Mouse (Mus musculus) liver, embryonic 14.5 days (tissue): ENCODE measurements around the gene Commd7. TPM values are rescaled to one million over a fixed set of nuclear protein-coding genes. Genes with fewer than 3 reads are reported as not detected.

Experiments
- ATAC-seq: fragments of 200-750 bp; cut with Nextera tagmentation; 2 replicates; pipeline ENCODE4 v1.8.0; 2017; ENCODE audit warnings: moderate number of reproducible peaks, mild to moderate bottlenecking, moderate library complexity; ENCODE audit not compliant: insufficient read depth
- DNase-seq, 3 experiments: peaks; one replicate each; pipeline ENCODE4 v3.0.0-alpha.2; 2012 to 2013; ENCODE audit warnings: low read depth in 3 of 3, low spot score in 3 of 3
- H3K27ac ChIP-seq: fragments of 300-500 bp; sonication (generic); 2 replicates; pipeline ENCODE4 v1.5.1; 2014; ENCODE audit warnings: moderate library complexity, mild to moderate bottlenecking, control low read depth, inconsistent platforms
- H3K27me3 ChIP-seq: fragments of 300-500 bp; sonication (generic); 2 replicates; pipeline ENCODE4 v1.6.1; 2014; ENCODE audit warnings: mild to moderate bottlenecking, low read length, moderate library complexity; ENCODE audit not compliant: control insufficient read depth, insufficient read depth
- H3K36me3 ChIP-seq: fragments of 300-500 bp; sonication (generic); replicated peaks from 2 replicates; pipeline ENCODE4 v1.6.1; 2014; ENCODE audit warnings: low read depth; ENCODE audit not compliant: control insufficient read depth, insufficient read depth
- H3K4me1 ChIP-seq, 2 experiments: fragments of 200-500 bp in 1 of 2; fragments of 300-500 bp in 1 of 2; sonication (generic) in 1 of 2; replicated peaks; 2 replicates each; pipeline ENCODE4 v1.6.1; 2012 to 2014; ENCODE audit warnings: antibody characterized with exemption in 1 of 2, inconsistent platforms in 1 of 2, low read length in 1 of 2; ENCODE audit not compliant: control insufficient read depth in 2 of 2, insufficient read depth in 2 of 2
- H3K4me2 ChIP-seq: fragments of 300-500 bp; sonication (generic); 2 replicates; pipeline ENCODE4 v1.6.1; 2014; ENCODE audit warnings: low read depth, mild to moderate bottlenecking, control low read depth, moderate library complexity
- H3K4me3 ChIP-seq, 2 experiments: fragments of 200-500 bp in 1 of 2; fragments of 300-500 bp in 1 of 2; sonication (generic) in 1 of 2; 2 replicates each; pipeline ENCODE4 v1.5.1; 2012 to 2014; ENCODE audit warnings: low read depth in 2 of 2, low read length in 2 of 2, mild to moderate bottlenecking in 2 of 2, control low read depth in 1 of 2, inconsistent platforms in 1 of 2, moderate library complexity in 1 of 2; ENCODE audit not compliant: insufficient read depth in 1 of 2
- H3K9ac ChIP-seq: fragments of 300-500 bp; sonication (generic); replicated peaks from 2 replicates; pipeline ENCODE4 v1.6.1; 2014; ENCODE audit warnings: mild to moderate bottlenecking, control low read depth, moderate library complexity
- H3K9me3 ChIP-seq: fragments of 300-500 bp; sonication (generic); 2 replicates; pipeline ENCODE4 v1.6.1; 2016; ENCODE audit warnings: low read length, mixed read lengths; ENCODE audit not compliant: control insufficient read depth
- CTCF ChIP-seq: IDR thresholded peaks from 2 replicates; pipeline ENCODE4 v1.5.1; 2016; ENCODE audit warnings: antibody characterized with exemption, low read depth, control low read depth
- EP300 ChIP-seq: IDR thresholded peaks from 2 replicates; pipeline ENCODE4 v1.6.1; 2016; ENCODE audit warnings: antibody characterized with exemption, low read depth
- WGBS: fragments of 180-500 bp; shearing (Covaris S2); extraction: QIAGEN DNeasy Blood & Tissue Kit; methylation state at CpG from one replicate; pipeline ENCODE4 v1.1.7; 2014; ENCODE audit not compliant: insufficient replicate concordance; 5-methylcytosine and 5-hydroxymethylcytosine counted together
- polyA plus RNA-seq, 2 experiments: library from polyadenylated mRNA; depleted of rRNA in 1 of 2; stranded (reverse) in 1 of 2; unstranded in 1 of 2; fragments of >200 nt; fragmentation: Nextera tagmentation in 1 of 2; extraction: Ambion mirVana in 1 of 2; gene quantifications; 2 replicates each; pipeline versions ENCODE4 v1.2.1 to v1.2.3; 2012 to 2014

Gene Commd7
- polyA plus RNA-seq, 2 experiments = 9.5 to 24.9 TPM

DNA sequence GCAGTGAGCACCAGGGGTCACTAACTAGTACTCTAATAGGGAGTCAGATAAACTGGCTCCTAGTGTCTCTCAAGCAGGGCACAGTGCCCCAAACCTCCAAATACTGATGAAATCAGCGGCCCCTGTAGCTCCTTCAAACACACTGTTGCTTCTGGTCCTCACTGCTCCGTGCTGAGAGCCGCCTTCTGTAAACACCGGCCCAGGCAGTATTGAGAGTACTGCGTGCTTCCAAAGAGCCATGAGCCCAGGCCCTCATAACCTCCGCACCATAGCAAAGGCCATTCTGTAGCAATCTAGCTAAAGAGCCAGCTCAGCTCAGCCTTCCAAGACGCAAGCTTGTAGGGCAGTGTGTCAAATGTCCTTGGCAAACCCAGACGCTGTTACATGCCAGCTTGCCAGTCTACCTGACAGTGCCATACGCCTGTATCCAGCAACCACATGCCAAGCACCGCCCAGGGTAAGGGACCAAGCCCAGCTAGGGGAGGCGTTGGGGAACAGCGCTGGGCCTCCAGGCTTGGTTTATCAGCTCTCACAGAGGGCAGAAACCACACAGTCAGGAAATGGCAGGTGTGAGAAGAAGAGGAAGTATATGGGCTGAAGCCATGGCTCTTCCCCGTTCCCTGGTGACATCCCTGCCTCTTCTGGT, 24.6 kb downstream of the Commd7 start:
- TF ChIP-seq EP300 (peak; percentile 43; the same call in 1 of the 2 replicates), CTCF (peak; percentile 13)
- Histone ChIP-seq H3K27ac (peak overlapping the region; percentile 93), H3K9ac (peak overlapping the region; percentile 51), H3K4me2 (peak overlapping the region; percentile 51), H3K4me1 (peaks cover 43 to 52% of the 10 kb centered on the region in 2 experiments), H3K27me3 (no peaks in the 10 kb centered on the region), H3K36me3 (no peaks in the 10 kb centered on the region), H3K4me3 (peak overlapping the region; percentile 1 to 12; a peak in 1 of 4 replicates), H3K9me3 (no peaks in the 10 kb centered on the region)
- peak; percentile 88 for ATAC-seq
- peak in 2 of 3 experiments; percentile 59 to 66 for DNase-seq
- WGBS = 13% methylated on average over 13 of the region's 13 CpGs

DNA sequence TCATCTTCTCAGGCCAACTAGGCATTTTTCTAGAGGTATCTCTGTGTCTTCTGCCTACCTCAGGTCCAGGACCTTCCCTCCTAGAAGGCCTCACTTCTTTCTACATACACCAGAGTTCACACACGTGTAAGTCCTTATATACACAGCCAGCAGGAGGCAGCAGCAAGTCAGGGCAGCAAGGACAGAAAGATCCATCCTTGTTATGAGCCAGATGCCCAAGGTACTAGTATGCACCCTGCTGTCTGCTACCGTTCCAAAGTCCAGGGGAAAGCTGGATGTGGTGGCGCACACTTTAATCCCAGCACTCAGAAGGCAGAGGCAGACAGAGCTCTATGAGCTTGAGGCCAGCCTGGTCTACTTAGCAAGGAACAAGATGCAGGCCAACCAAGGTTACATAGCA, 26.2 kb downstream of the Commd7 start:
- TF ChIP-seq CTCF = peak; percentile 78
- no peak for TF ChIP-seq EP300
- ATAC-seq = no peak
- Histone ChIP-seq H3K4me3 (no peak overlapping the region), H3K27me3 (no peaks in the 10 kb centered on the region), H3K9me3 (no peaks in the 10 kb centered on the region), H3K36me3 (no peaks in the 10 kb centered on the region), H3K9ac (no peak overlapping the region), H3K27ac (no peak overlapping the region), H3K4me1 (peaks cover 41 to 52% of the 10 kb centered on the region in 2 experiments), H3K4me2 (no peak overlapping the region)
- no peak for DNase-seq
- 67% methylated on average over 3 of the region's 3 CpGs for WGBS

DNA sequence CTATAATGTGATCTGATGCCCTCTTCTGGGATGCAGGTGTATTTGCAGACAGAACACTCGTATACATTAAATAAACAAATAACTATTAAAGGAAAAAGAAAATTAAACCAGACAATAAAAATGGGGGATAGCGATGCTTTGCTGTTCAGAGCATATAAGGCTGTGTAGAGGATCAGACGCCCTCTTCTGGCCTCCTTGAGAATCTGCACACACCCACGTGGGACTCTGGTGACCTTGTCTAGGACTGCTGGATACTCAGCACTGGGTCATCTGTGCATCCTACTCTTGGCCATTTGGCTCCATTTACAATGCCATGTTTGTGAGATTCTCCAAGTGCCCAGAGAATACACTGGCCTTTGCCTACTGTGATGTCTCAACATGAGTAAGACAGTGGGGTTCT, 28.9 kb downstream of the Commd7 start:
- Histone ChIP-seq H3K27ac (no peak overlapping the region), H3K4me2 (no peak overlapping the region), H3K36me3 (no peaks in the 10 kb centered on the region), H3K9me3 (no peaks in the 10 kb centered on the region), H3K9ac (no peak overlapping the region), H3K27me3 (no peaks in the 10 kb centered on the region), H3K4me1 (peaks cover 33% of the 10 kb centered on the region in 2 experiments), H3K4me3 (no peak overlapping the region)
- DNase-seq (no peak), ATAC-seq (no peak)
- 29% methylated on average over 4 of the region's 4 CpGs for WGBS
- peak; percentile 71 for TF ChIP-seq CTCF
- no peak for TF ChIP-seq EP300

DNA sequence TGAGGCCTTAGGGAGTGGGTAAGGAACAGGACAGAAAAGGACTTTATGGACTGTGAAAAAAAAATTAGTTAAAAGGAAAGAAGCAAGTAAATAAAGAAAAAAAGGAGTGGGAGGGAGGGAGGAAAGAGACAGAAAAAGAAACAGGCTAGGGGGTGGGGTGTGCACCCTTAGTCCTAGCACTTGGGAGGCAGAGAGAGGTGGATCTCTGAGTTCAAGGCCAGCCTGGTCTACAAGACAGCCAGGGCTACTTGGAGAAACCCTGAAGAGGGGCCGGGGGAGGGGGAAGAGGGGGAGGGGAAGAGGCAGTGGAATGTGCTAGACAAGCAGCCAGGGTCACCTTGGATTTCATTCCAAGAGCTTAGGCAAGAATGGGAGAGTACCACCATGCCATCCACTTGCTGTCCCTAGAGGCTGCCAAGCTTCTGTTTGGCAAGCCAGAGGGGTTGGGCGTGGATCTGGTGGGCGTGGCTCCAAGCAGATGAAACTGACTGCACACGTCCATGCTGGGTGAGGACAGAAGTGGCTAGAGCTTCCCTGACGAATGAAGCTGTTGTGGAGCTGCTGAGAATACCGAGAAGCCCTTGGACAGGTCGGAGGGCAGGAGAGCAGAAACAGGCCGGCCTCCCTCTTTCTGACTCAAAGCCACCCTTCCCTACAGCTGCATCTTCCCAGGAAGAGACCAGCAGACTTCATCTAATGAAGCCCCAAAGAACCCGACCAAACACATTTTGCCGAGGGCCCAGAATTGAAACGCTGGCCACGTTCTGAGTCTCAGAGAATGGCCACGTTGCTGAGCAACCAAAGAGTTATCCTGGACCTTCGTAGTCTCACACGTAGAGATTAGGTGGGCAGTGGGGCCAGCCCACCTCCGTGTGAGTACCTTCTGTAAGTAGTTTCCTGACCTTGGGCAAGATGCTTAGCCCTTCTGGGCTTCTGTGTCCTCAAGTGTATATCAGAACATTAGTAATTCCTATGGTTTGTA, 31.6 kb downstream of the Commd7 start:
- H3K4me1 ChIP-seq = peaks cover 9 to 12% of the 10 kb centered on the region in 2 experiments; a peak in 3 of 4 replicates
- ATAC-seq = peak; percentile 79
- no peaks in the 10 kb centered on the region for H3K27me3 ChIP-seq
- H3K4me2 ChIP-seq = peak overlapping the region; percentile 36; the same call in 1 of the 2 replicates
- H3K4me3 ChIP-seq = no peak overlapping the region
- H3K27ac ChIP-seq = no peak overlapping the region
- no peaks in the 10 kb centered on the region for H3K36me3 ChIP-seq
- no peak overlapping the region for H3K9ac ChIP-seq
- no peaks in the 10 kb centered on the region for H3K9me3 ChIP-seq
- no peak for DNase-seq
- 46% methylated on average over 16 of the region's 16 CpGs for WGBS
- TF ChIP-seq CTCF (peak; percentile 46), EP300 (no peak)
